Mouse (Mus musculus) ES-E14 (cell line): ENCODE measurements at regions not wholly inside any gene's neighbourhood (a gene's known extent, or its start where the extent isn't known, plus 50 kb on each side); places are given as distances from the start of the nearest gene placed in this dataset.

Experiments used
- ZC3H11A ChIP-seq: IDR thresholded peaks from 2 replicates; pipeline ENCODE4 v1.6.1; 2012; ENCODE audit warnings: low read depth, mild to moderate bottlenecking, inconsistent platforms, low read length, borderline replicate concordance
- ZNF384 ChIP-seq: IDR thresholded peaks from 2 replicates; pipeline ENCODE4 v1.6.1; 2012; ENCODE audit warnings: low read depth, low read length, inconsistent platforms

GRCm38 (mm10) chr3:38051748-38052147 lies 327.5 kb upstream of the Gm5148 start:
- TF ChIP-seq ZC3H11A (no peak), ZNF384 (no peak)
